Mouse (Mus musculus) erythroblast, embryonic 14.5 days (primary cell): ENCODE data around the gene Mogs.

Experiments
- GATA1 ChIP-seq: IDR thresholded peaks from 2 replicates; pipeline ENCODE4 v1.6.1; 2012; ENCODE audit warnings: low read length, inconsistent platforms, mixed read lengths
- TAL1 ChIP-seq: IDR thresholded peaks from 3 replicates; pipeline ENCODE4 v1.6.1; 2012; ENCODE audit warnings: low read length, inconsistent platforms, mixed read lengths

GRCm38 (mm10) chr6:83161921-83162641 lies 46.8 kb downstream of the Mogs start:
- TF ChIP-seq TAL1 (no peak), GATA1 (no peak)
